Mouse (Mus musculus) testis, adult 2 months (tissue): ENCODE measurements at regions not wholly inside any gene's neighbourhood (a gene's known extent, or its start where the extent isn't known, plus 50 kb on each side); places are given as distances from the start of the nearest gene placed in this dataset.

Experiments
- CTCF ChIP-seq: fragments of 200-500 bp; IDR thresholded peaks from 2 replicates; pipeline ENCODE4 v1.5.1; 2012; ENCODE audit warnings: low read depth, mild to moderate bottlenecking, inconsistent platforms, low read length, moderate library complexity; ENCODE audit not compliant: control insufficient read depth, insufficient read depth, insufficient replicate concordance
- POLR2A ChIP-seq: fragments of 200-500 bp; IDR thresholded peaks from 2 replicates; pipeline ENCODE4 v1.6.1; 2012; ENCODE audit warnings: low read depth, mild to moderate bottlenecking, inconsistent platforms, low read length, moderate library complexity; ENCODE audit not compliant: control insufficient read depth

DNA sequence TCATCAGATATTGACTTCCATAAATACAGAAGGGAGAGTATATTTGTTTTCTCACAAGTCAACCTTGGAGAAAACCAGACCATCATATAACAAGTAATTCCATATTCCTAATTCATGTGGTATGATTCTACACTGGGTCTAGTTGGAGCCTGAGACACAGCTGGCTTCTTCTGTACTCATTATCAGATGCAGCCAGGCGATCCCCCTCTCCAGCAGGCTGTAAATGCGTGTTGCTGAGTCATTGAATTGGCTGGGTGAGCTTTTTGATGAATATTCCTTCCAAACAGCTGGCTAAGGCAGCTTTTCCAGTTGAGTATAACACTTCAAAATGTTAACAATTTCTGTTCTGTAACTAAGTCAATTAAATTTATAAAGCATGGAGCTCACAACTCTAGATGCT, 102.2 kb upstream of the Sstr4 start:
- TF ChIP-seq POLR2A (no peak), CTCF (no peak)
